Mouse (Mus musculus) CH12.LX (cell line): Measurements from ENCODE around the gene Olfr1331. TPM values are rescaled to one million over a fixed set of nuclear protein-coding genes. Genes with fewer than 3 reads are reported as not detected.

Source experiments
- DNase-seq: peaks from one replicate; pipeline ENCODE4 v3.0.0-alpha.2; 2013; ENCODE audit errors: extremely low read depth
- H3K27ac ChIP-seq: 2 replicates; pipeline ENCODE4 v1.5.1; 2012; ENCODE audit warnings: low read depth, mild to moderate bottlenecking, control low read depth, moderate library complexity; ENCODE audit not compliant: insufficient read depth
- H3K27me3 ChIP-seq: replicated peaks from 2 replicates; pipeline ENCODE3; 2012; ENCODE audit warnings: inconsistent platforms
- H3K36me3 ChIP-seq, 2 experiments: replicated peaks in 1 of 2; 2 replicates each; pipeline versions ENCODE3 to v1.6.1; 2012; ENCODE audit warnings: inconsistent platforms in 1 of 2, low read length in 1 of 2, mild to moderate bottlenecking in 1 of 2, mixed read lengths in 1 of 2, moderate library complexity in 1 of 2; ENCODE audit not compliant: control insufficient read depth in 1 of 2, insufficient read depth in 1 of 2
- H3K4me1 ChIP-seq, 2 experiments: 2 replicates each; pipeline ENCODE4 v1.6.1; 2012; ENCODE audit warnings: inconsistent platforms in 1 of 2, moderate library complexity in 1 of 2; ENCODE audit not compliant: insufficient read depth in 2 of 2, control insufficient read depth in 1 of 2
- H3K4me2 ChIP-seq: 2 replicates; pipeline ENCODE4 v1.6.1; 2012; ENCODE audit warnings: low read depth, mild to moderate bottlenecking, control low read depth; ENCODE audit not compliant: poor library complexity, insufficient read depth, severe bottlenecking
- H3K4me3 ChIP-seq, 3 experiments: fragments of 150-350 bp in 1 of 3; sonication (generic) in 1 of 3; replicated peaks in 1 of 3; 2 replicates each; pipeline versions ENCODE3 to v1.5.1; 2011 to 2012; ENCODE audit warnings: low read depth in 2 of 3, low read length in 2 of 3, mild to moderate bottlenecking in 2 of 3, moderate library complexity in 2 of 3, control low read depth in 1 of 3, improper control_type of control experiment in 1 of 3, inconsistent platforms in 1 of 3, mixed read lengths in 1 of 3; ENCODE audit not compliant: poor library complexity in 1 of 3
- H3K79me2 ChIP-seq: replicated peaks from 2 replicates; pipeline ENCODE4 v1.6.1; 2012; ENCODE audit warnings: mild to moderate bottlenecking, moderate library complexity; ENCODE audit not compliant: control insufficient read depth, poor library complexity, insufficient read depth, severe bottlenecking; ENCODE audit errors: extremely low read depth
- H3K9ac ChIP-seq: 2 replicates; pipeline ENCODE4 v1.6.1; 2012; ENCODE audit warnings: low read depth, mild to moderate bottlenecking, control low read depth, moderate library complexity; ENCODE audit not compliant: insufficient read depth
- H3K9me3 ChIP-seq: replicated peaks from 2 replicates; pipeline ENCODE3; 2012; ENCODE audit warnings: low read length, inconsistent platforms, mixed read lengths
- BHLHE40 ChIP-seq: IDR thresholded peaks from 2 replicates; pipeline ENCODE4 v1.6.1; 2011; ENCODE audit warnings: mild to moderate bottlenecking, low read depth, low read length, improper control_type of control experiment
- CHD1 ChIP-seq: IDR thresholded peaks from 2 replicates; pipeline ENCODE4 v1.6.1; 2012; ENCODE audit warnings: low read depth, low read length, improper control_type of control experiment, inconsistent platforms
- CTCF ChIP-seq, 2 experiments: IDR thresholded peaks in 1 of 2; conservative IDR thresholded peaks in 1 of 2; 2 replicates each; pipeline ENCODE4 v1.5.1; 2011 to 2012; ENCODE audit warnings: low read depth in 2 of 2, low read length in 2 of 2, improper control_type of control experiment in 1 of 2, inconsistent platforms in 1 of 2, mild to moderate bottlenecking in 1 of 2, moderate library complexity in 1 of 2
- ETS1 ChIP-seq: conservative IDR thresholded peaks from 2 replicates; pipeline ENCODE4 v1.6.1; 2012; ENCODE audit warnings: low read depth, mild to moderate bottlenecking, inconsistent platforms, low read length, improper control_type of control experiment, moderate library complexity
- GABPA ChIP-seq: IDR thresholded peaks from 2 replicates; pipeline ENCODE4 v1.6.1; 2012; ENCODE audit warnings: low read depth, low read length, improper control_type of control experiment, inconsistent platforms; ENCODE audit not compliant: insufficient replicate concordance
- IRF4 ChIP-seq: IDR thresholded peaks from 2 replicates; pipeline ENCODE4 v1.6.1; 2014; ENCODE audit warnings: low read depth, mild to moderate bottlenecking, inconsistent platforms, low read length, improper control_type of control experiment
- JUN ChIP-seq: IDR thresholded peaks from 2 replicates; pipeline ENCODE4 v1.6.1; 2011; ENCODE audit warnings: low read depth, mild to moderate bottlenecking, low read length, improper control_type of control experiment, moderate library complexity; ENCODE audit not compliant: insufficient read depth
- KAT2A ChIP-seq: IDR thresholded peaks from 2 replicates; pipeline ENCODE4 v1.6.1; 2012; ENCODE audit warnings: low read length, improper control_type of control experiment, inconsistent platforms; ENCODE audit not compliant: insufficient replicate concordance
- MAFK ChIP-seq: IDR thresholded peaks from 2 replicates; pipeline ENCODE4 v1.6.1; 2011; ENCODE audit warnings: low read length, improper control_type of control experiment; ENCODE audit not compliant: insufficient replicate concordance
- MAX ChIP-seq: IDR thresholded peaks from 2 replicates; pipeline ENCODE4 v1.6.1; 2011; ENCODE audit warnings: low read length, improper control_type of control experiment
- MAZ ChIP-seq: IDR thresholded peaks from 2 replicates; pipeline ENCODE4 v1.6.1; 2012; ENCODE audit warnings: low read depth, mild to moderate bottlenecking, inconsistent platforms, low read length, improper control_type of control experiment, moderate library complexity
- MXI1 ChIP-seq: IDR thresholded peaks from 2 replicates; pipeline ENCODE4 v1.6.1; 2011; ENCODE audit warnings: mild to moderate bottlenecking, low read depth, low read length, improper control_type of control experiment
- MYC ChIP-seq: IDR thresholded peaks from 2 replicates; pipeline ENCODE4 v1.6.1; 2011; ENCODE audit warnings: low read depth, mild to moderate bottlenecking, improper control_type of control experiment, low read length
- POLR2A ChIP-seq: IDR thresholded peaks from 2 replicates; pipeline ENCODE4 v1.6.1; 2011; ENCODE audit warnings: low read depth, mild to moderate bottlenecking, improper control_type of control experiment, low read length
- RCOR1 ChIP-seq: conservative IDR thresholded peaks from 2 replicates; pipeline ENCODE4 v1.6.1; 2012; ENCODE audit warnings: low read depth, mild to moderate bottlenecking, inconsistent platforms, low read length, improper control_type of control experiment
- TCF12 ChIP-seq: IDR thresholded peaks from 2 replicates; pipeline ENCODE4 v1.6.1; 2014; ENCODE audit warnings: low read depth, mild to moderate bottlenecking, inconsistent platforms, low read length, improper control_type of control experiment
- USF1 ChIP-seq: IDR thresholded peaks from 2 replicates; pipeline ENCODE4 v1.6.1; 2014; ENCODE audit warnings: low read depth, mild to moderate bottlenecking, inconsistent platforms, low read length, improper control_type of control experiment
- USF2 ChIP-seq: conservative IDR thresholded peaks from 2 replicates; pipeline ENCODE4 v1.6.1; 2011; ENCODE audit warnings: low read depth, low read length, improper control_type of control experiment
- ZC3H11A ChIP-seq: IDR thresholded peaks from 2 replicates; pipeline ENCODE4 v1.6.1; 2012; ENCODE audit warnings: low read depth, mild to moderate bottlenecking, inconsistent platforms, low read length, improper control_type of control experiment
- dilution Hi-C: fragments of 300-500 bp; cut with MboI; formaldehyde crosslinking; loops from 2 replicates; pipeline ENCODE4 v1.14.3; 2020; ENCODE audit warnings: low sequenced_read_pairs; ENCODE audit not compliant: extremely low pct_unique_long_range_greater_than_20kb, extremely low pct_ligation_motif_present
- in situ Hi-C: fragments of 300-500 bp; cut with MboI; formaldehyde crosslinking; loops from 3 replicates; pipeline ENCODE4 v1.14.3; 2019; ENCODE audit warnings: low sequenced_read_pairs, low pct_ligation_motif_present, low pct_unique_long_range_greater_than_20kb, mixed read lengths
- polyA plus RNA-seq: library from polyadenylated mRNA; unstranded; fragments of >175 nt; gene quantifications from 2 replicates; pipeline ENCODE4 v1.2.1, GENCODE M21; 2012; ENCODE audit warnings: low read depth; ENCODE audit not compliant: insufficient read length
- total RNA-seq, 2 experiments: library from RNA; depleted of rRNA; stranded (reverse); fragments of 300-350 nt in 1 of 2; fragments of >200 nt in 1 of 2; gene quantifications; 2 replicates each; pipeline ENCODE4 v1.2.3; 2012 to 2014

Gene Olfr1331
- total RNA-seq (2012; rRNA removed) = 0.08 TPM in 1 of 2 replicates, not detected in the other
- not detected in 2 replicates for total RNA-seq (2014; rRNA removed)
- 0.12 and 0.26 TPM in 2 replicates for polyA plus RNA-seq

DNA sequence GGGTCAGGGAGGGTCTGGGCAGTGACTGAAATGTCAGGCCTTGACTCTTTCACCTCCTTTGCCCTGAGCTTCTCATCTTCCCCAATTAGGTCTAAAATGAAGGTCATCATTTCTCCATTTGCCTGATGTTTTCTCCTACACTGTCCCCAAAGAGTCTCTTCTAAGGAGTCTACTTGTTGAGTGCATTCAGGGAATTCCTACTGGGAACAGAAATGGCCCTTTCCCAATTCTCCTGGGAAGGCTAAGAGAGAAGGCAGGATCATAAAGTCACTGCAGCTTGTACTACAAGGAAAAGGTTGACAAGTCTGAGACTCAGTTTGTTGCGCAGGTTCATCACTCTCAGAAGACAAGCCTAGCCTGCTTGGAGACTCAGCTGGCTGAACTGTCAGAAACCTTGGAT lies at the start of gene Olfr1331:
TSS of gene Olfr1331 (plus strand) at position 301 of the 400 bp plus-strand sequence.
- dilution Hi-C loops (no loop called here), in situ Hi-C loops (loop anchor here (5.0 kb wide), 2 partner anchors 43 to 67 kb away; no protein-coding TSS in a partner anchor)
- no peaks in the 10 kb centered on the region for H3K36me3 ChIP-seq
- H3K9ac ChIP-seq = no peak within 1 kb of the TSS
- TF ChIP-seq USF2 (no peak), GABPA (no peak), RCOR1 (no peak), KAT2A (no peak), USF1 (no peak), MYC (no peak), JUN (no peak)
- no peak within 1 kb of the TSS for H3K4me2 ChIP-seq
- H3K27me3 ChIP-seq = no peaks in the 10 kb centered on the region
- H3K4me1 ChIP-seq = no peaks in the 10 kb centered on the region
- H3K9me3 ChIP-seq = no peaks in the 10 kb centered on the region
- no peaks in the 10 kb centered on the region for H3K79me2 ChIP-seq
- H3K4me3 ChIP-seq = no peak within 1 kb of the TSS
- no peak within 1 kb of the TSS for H3K27ac ChIP-seq
- DNase-seq = no peak

DNA sequence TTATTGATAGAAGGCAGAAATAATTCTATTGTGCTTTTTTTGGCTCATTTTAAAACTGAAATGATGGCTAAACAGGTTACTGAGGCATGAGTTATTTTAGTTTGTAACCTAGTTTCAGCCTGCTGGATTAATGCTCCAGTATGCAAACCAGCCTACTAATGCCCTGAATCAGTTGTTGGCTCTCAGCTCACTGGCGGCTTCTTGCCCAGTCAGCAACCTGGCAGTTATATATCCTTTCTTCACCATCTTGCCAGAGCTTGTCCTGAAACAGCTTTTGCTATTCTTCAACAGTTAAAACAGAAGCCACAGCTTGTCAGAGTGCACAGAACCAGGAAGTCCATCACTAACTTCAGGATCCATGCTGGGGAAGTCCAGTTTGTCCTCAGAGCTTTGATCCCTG lies 45.5 kb upstream of the Olfr1331 start:
- Histone ChIP-seq H3K4me2 (no peak overlapping the region), H3K9me3 (no peaks in the 10 kb centered on the region), H3K27me3 (peaks cover 35% of the 10 kb centered on the region), H3K36me3 (no peaks in the 10 kb centered on the region), H3K4me3 (no peak overlapping the region), H3K4me1 (no peaks in the 10 kb centered on the region), H3K27ac (no peak overlapping the region), H3K79me2 (no peaks in the 10 kb centered on the region), H3K9ac (no peak overlapping the region)
- TF ChIP-seq MXI1 (no peak), IRF4 (no peak), MAX (no peak), TCF12 (no peak), BHLHE40 (no peak), JUN (no peak), MAZ (no peak), POLR2A (no peak), USF1 (no peak), ZC3H11A (no peak), ETS1 (no peak), MYC (no peak), CHD1 (no peak), CTCF (conservative IDR thresholded peaks at IDR 0.05 in 1 of 2, IDR thresholded peaks at IDR 0.05 in 1 of 2; ENCODE audit: low read depth in 2 of 2, low read length in 2 of 2) (no peak), MAFK (no peak), GABPA (no peak)
- DNase-seq = no peak
- in situ Hi-C loops = no loop called here
- dilution Hi-C loops = no loop called here
